Mouse (Mus musculus) hindbrain, embryonic 11.5 days (tissue): Measurements from ENCODE around the gene Large2. TPM values are rescaled to one million over a fixed set of nuclear protein-coding genes. Genes with fewer than 3 reads are reported as not detected.

Source experiments
- ATAC-seq: fragments of 200-750 bp; cut with Nextera tagmentation; 2 replicates; pipeline ENCODE4 v1.8.0; 2017; ENCODE audit warnings: mild to moderate bottlenecking, moderate TSS enrichment, moderate library complexity; ENCODE audit not compliant: low FRiP score
- DNase-seq: peaks from one replicate; pipeline ENCODE4 v3.0.0-alpha.2; 2015; ENCODE audit warnings: low spot score
- H3K27ac ChIP-seq: fragments of 300-500 bp; sonication (generic); 2 replicates; pipeline ENCODE4 v1.5.1; 2014; ENCODE audit warnings: mild to moderate bottlenecking, low read depth, low read length
- H3K27me3 ChIP-seq: fragments of 300-500 bp; sonication (generic); 2 replicates; pipeline ENCODE4 v1.6.1; 2014; ENCODE audit warnings: mild to moderate bottlenecking, low read length, moderate library complexity, mixed read lengths; ENCODE audit not compliant: control insufficient read depth, insufficient read depth
- H3K36me3 ChIP-seq: fragments of 300-500 bp; sonication (generic); 2 replicates; pipeline ENCODE4 v1.6.1; 2014; ENCODE audit warnings: mild to moderate bottlenecking, low read length, moderate library complexity, mixed read lengths; ENCODE audit not compliant: control insufficient read depth, insufficient read depth
- H3K4me1 ChIP-seq: fragments of 300-500 bp; sonication (generic); replicated peaks from 2 replicates; pipeline ENCODE4 v1.6.1; 2014; ENCODE audit warnings: low read length, mixed read lengths; ENCODE audit not compliant: control insufficient read depth, insufficient read depth
- H3K4me2 ChIP-seq: fragments of 300-500 bp; sonication (generic); replicated peaks from 2 replicates; pipeline ENCODE4 v1.6.1; 2014; ENCODE audit warnings: mild to moderate bottlenecking, low read depth, low read length
- H3K4me3 ChIP-seq: fragments of 300-500 bp; sonication (generic); 2 replicates; pipeline ENCODE4 v1.5.1; 2014; ENCODE audit warnings: low read depth, low read length
- H3K9ac ChIP-seq: fragments of 300-500 bp; sonication (generic); 2 replicates; pipeline ENCODE4 v1.6.1; 2014; ENCODE audit warnings: low read depth, low read length
- H3K9me3 ChIP-seq: fragments of 300-500 bp; sonication (generic); 2 replicates; pipeline ENCODE4 v1.6.1; 2016; ENCODE audit warnings: low read length; ENCODE audit not compliant: control insufficient read depth
- WGBS: fragments of 180-500 bp; shearing (Covaris S2); extraction: QIAGEN DNeasy Blood & Tissue Kit; methylation state at CpG from one replicate; pipeline ENCODE4 v1.1.7; 2014; 5-methylcytosine and 5-hydroxymethylcytosine counted together
- polyA plus RNA-seq: library from polyadenylated mRNA; unstranded; fragments of >200 nt; fragmentation: Nextera tagmentation; extraction: Ambion mirVana; gene quantifications from 2 replicates; pipeline ENCODE4 v1.2.1, GENCODE M21; 2014

The Large2 gene
- polyA plus RNA-seq, 1 experiment from 2014 or later: 4.0 TPM

DNA sequence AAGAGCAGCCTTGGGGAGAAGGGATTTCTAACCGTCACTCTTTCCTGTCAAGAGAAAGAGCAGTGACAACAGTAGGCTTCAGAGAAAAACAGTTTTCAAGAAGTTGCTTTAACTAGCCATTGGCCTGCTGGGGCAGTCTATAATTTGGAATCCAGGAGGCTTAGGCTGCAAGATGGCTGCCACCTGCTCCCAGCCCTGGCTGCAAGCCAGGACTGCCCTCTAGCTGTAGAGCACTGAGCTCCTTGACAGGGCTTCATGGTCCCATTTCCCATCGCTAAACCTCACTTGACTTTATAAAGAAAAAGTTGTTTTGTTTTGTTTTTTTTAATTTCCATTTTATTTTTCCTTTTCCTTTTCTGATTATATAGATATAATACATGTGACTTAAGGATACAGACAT lies 43.3 kb downstream of the Large2 start:
- H3K4me2 ChIP-seq: no peak overlapping the region
- 87% methylated on average over 2 of the region's 2 CpGs for WGBS
- no peak overlapping the region for H3K9ac ChIP-seq
- ATAC-seq: no peak
- DNase-seq: peak; percentile 33
- no peaks in the 10 kb centered on the region for H3K4me1 ChIP-seq
- H3K36me3 ChIP-seq: peaks cover 4% of the 10 kb centered on the region; the same call in 1 of the 2 replicates
- no peak overlapping the region for H3K27ac ChIP-seq
- no peaks in the 10 kb centered on the region for H3K9me3 ChIP-seq
- H3K27me3 ChIP-seq: no peaks in the 10 kb centered on the region
- H3K4me3 ChIP-seq: no peak overlapping the region

GRCm38 (mm10) chr2:92330840-92331239 lies 43.8 kb downstream of the Large2 start:
- H3K4me1 ChIP-seq: no peaks in the 10 kb centered on the region
- WGBS: 62% methylated on average over 2 of the region's 2 CpGs
- no peak overlapping the region for H3K27ac ChIP-seq
- ATAC-seq (no peak), DNase-seq (peak; percentile 63)
- peaks cover 6% of the 10 kb centered on the region; the same call in 1 of the 2 replicates for H3K36me3 ChIP-seq
- no peak overlapping the region for H3K4me2 ChIP-seq
- no peak overlapping the region for H3K9ac ChIP-seq
- H3K27me3 ChIP-seq: no peaks in the 10 kb centered on the region
- H3K4me3 ChIP-seq: no peak overlapping the region
- H3K9me3 ChIP-seq: no peaks in the 10 kb centered on the region

DNA sequence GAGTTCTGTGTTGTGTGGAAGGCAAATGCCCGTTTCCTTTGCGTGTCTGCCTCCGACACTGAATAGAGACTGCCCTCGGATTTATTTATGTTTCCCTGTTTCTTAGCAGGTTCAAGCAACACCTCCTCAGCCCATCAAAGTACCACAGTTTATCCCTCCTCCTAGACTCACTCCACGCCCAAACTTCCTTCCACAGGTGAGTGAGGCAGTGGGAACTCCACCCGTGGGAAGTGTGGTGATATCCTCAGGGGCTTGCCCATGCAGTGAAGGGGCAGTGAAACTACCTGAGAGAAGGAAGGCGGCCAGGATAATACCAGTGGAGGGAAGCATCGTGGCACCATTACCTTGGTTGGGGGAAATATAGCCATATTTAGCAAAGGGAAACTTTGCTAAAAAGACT lies 46.5 kb downstream of the Large2 start:
- Histone ChIP-seq H3K36me3 (peaks cover 6% of the 10 kb centered on the region; the same call in 1 of the 2 replicates), H3K4me1 (no peaks in the 10 kb centered on the region), H3K9me3 (no peaks in the 10 kb centered on the region), H3K27ac (no peak overlapping the region), H3K27me3 (no peaks in the 10 kb centered on the region), H3K9ac (no peak overlapping the region), H3K4me3 (no peak overlapping the region), H3K4me2 (no peak overlapping the region)
- DNase-seq (no peak), ATAC-seq (no peak)
- 92% methylated on average over 8 of the region's 8 CpGs for WGBS

DNA sequence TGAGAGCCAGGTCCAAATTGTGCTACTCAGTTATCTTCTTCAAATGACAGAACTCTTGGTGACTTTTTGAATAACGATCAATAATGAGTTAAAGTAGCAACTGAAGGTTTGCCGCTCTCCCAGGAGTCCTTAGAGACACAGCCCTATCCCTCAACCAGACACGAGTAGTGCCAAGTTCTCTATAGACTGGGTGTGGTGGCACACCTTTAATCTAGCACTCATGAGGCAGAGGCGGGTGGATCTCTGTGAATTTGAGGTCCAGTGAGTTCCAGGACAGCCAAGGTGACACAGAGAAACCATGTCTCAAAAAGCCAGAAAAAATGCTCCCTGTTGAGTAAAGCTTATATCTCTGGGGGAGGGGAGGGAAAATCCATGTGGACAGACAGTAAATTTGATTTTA lies 47.1 kb downstream of the Large2 start:
- Histone ChIP-seq H3K4me3 (no peak overlapping the region), H3K27me3 (no peaks in the 10 kb centered on the region), H3K36me3 (peaks cover 6% of the 10 kb centered on the region; the same call in 1 of the 2 replicates), H3K9ac (no peak overlapping the region), H3K9me3 (no peaks in the 10 kb centered on the region), H3K27ac (no peak overlapping the region), H3K4me2 (no peak overlapping the region), H3K4me1 (no peaks in the 10 kb centered on the region)
- ATAC-seq: no peak
- DNase-seq: no peak
- WGBS: 91% methylated on average over 4 of the region's 4 CpGs

- H3K27ac ChIP-seq: no peak overlapping the region
- no peak overlapping the region for H3K4me3 ChIP-seq
- H3K27me3 ChIP-seq: no peaks in the 10 kb centered on the region
- DNase-seq (no peak), ATAC-seq (no peak)
- H3K9me3 ChIP-seq: no peaks in the 10 kb centered on the region
- 80% methylated on average over 1 of the region's 1 CpGs for WGBS
- no peak overlapping the region for H3K4me2 ChIP-seq
- H3K9ac ChIP-seq: no peak overlapping the region
- H3K4me1 ChIP-seq: no peaks in the 10 kb centered on the region
- peaks cover 6% of the 10 kb centered on the region; the same call in 1 of the 2 replicates for H3K36me3 ChIP-seq
Measured at GRCm38 (mm10) chr2:92326221-92326620, 48.4 kb downstream of the Large2 start.

DNA sequence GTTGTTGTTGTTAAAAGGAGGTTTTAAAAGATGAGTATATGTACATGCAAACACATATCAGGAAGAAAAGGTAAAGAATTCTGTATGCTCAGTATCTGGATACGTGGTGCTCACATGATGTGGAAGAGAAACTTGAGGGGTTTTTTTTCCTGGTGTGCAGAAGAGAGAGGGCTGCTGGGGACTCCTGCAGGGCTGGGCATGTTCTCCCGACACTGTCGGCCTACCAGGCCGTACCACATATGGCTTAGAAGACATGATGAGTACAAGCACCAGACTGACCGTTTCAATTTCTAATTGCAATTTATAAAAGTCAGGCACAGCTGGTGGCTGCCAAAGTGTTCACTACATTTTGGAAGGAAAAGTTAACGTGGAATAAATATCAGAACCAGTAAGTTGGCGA lies 49.0 kb downstream of the Large2 start:
- 90% methylated on average over 7 of the region's 7 CpGs for WGBS
- Histone ChIP-seq H3K4me1 (no peaks in the 10 kb centered on the region), H3K27ac (no peak overlapping the region), H3K9ac (no peak overlapping the region), H3K4me2 (no peak overlapping the region), H3K9me3 (no peaks in the 10 kb centered on the region), H3K36me3 (peaks cover 6% of the 10 kb centered on the region; the same call in 1 of the 2 replicates), H3K4me3 (no peak overlapping the region), H3K27me3 (no peaks in the 10 kb centered on the region)
- DNase-seq (no peak), ATAC-seq (no peak)

DNA sequence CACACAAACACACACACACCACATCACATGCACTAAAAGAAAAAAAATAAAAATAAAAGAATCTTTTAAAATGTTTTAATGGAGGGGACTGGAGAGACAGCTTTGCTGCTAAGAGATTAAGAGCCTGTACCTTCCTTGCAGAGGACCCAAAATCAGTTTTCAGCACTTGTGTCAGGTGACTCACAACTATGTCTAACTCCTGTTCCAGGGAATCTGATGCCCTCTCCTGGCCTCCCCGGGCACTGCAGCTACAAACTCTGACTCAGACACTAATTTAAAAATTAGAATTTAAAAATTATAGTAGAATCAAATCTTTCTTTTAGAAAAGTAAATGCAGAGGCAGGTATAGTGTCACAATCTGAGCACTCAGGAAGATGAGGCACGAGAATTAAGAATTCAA lies 52.0 kb downstream of the Large2 start:
- ATAC-seq (no peak), DNase-seq (peak; percentile 36)
- Histone ChIP-seq H3K27me3 (no peaks in the 10 kb centered on the region), H3K4me1 (no peaks in the 10 kb centered on the region), H3K4me3 (no peak overlapping the region), H3K27ac (no peak overlapping the region), H3K4me2 (no peak overlapping the region), H3K9me3 (no peaks in the 10 kb centered on the region), H3K36me3 (peaks cover 2% of the 10 kb centered on the region; the same call in 1 of the 2 replicates), H3K9ac (no peak overlapping the region)
- 80% methylated on average over 2 of the region's 2 CpGs for WGBS

DNA sequence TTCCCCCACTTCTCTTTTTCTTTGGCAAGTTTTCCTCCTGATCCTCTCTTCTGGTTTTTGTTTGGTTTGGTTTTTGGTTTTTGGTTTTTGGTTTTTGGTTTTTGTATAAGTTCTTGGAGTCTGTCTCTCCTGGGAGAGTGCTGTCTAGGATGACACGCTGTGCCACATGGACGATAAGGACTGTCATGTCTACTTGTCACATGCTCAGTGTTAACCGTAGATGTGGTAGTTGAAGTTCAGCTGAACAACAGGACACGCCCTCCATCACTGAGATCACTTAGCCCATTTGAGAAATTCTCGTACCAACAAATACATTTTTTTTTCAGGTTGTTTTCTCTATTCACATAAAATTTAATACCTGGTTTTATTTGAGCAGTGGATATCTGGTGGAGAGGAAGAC lies 57.4 kb downstream of the Large2 start:
- Histone ChIP-seq H3K4me2 (no peak overlapping the region), H3K27ac (no peak overlapping the region), H3K36me3 (no peaks in the 10 kb centered on the region), H3K4me1 (no peaks in the 10 kb centered on the region), H3K4me3 (no peak overlapping the region), H3K9me3 (no peaks in the 10 kb centered on the region), H3K9ac (no peak overlapping the region), H3K27me3 (no peaks in the 10 kb centered on the region)
- WGBS: 91% methylated on average over 5 of the region's 5 CpGs
- no peak for DNase-seq
- no peak for ATAC-seq

DNA sequence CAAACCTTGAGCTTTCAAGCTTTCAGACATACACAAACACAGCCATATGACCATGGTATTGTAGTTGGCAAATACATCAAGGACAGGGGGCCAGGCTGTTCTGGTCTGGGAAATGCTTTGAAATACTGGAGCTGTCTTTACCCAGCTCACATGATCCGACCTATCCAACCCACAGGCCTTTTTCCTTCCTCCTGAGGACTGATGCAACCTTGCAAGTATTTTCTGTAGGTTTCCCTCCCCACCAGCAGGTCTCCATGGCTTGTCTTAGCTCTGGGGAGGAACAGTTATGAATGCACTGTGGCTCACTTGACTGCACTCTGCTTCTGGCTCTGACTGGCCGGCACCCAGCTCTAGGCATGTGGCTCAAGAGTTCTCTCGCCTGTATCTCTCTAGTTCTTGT lies 58.0 kb downstream of the Large2 start:
- Histone ChIP-seq H3K36me3 (no peaks in the 10 kb centered on the region), H3K4me1 (no peaks in the 10 kb centered on the region), H3K9ac (no peak overlapping the region), H3K9me3 (no peaks in the 10 kb centered on the region), H3K27me3 (no peaks in the 10 kb centered on the region), H3K4me3 (no peak overlapping the region), H3K27ac (no peak overlapping the region), H3K4me2 (no peak overlapping the region)
- ATAC-seq (no peak), DNase-seq (no peak)
- 83% methylated on average over 3 of the region's 3 CpGs for WGBS
